Mouse (Mus musculus) lung, postnatal 0 days (tissue): ENCODE results near the gene Cmtm2b.

ENCODE experiments used
- CTCF ChIP-seq: IDR thresholded peaks from 2 replicates; pipeline ENCODE4 v1.5.1; 2016; ENCODE audit warnings: antibody characterized with exemption, mild to moderate bottlenecking
- EP300 ChIP-seq: IDR thresholded peaks from 2 replicates; pipeline ENCODE4 v1.6.1; 2016; ENCODE audit warnings: antibody characterized with exemption, mild to moderate bottlenecking, control low read depth

DNA sequence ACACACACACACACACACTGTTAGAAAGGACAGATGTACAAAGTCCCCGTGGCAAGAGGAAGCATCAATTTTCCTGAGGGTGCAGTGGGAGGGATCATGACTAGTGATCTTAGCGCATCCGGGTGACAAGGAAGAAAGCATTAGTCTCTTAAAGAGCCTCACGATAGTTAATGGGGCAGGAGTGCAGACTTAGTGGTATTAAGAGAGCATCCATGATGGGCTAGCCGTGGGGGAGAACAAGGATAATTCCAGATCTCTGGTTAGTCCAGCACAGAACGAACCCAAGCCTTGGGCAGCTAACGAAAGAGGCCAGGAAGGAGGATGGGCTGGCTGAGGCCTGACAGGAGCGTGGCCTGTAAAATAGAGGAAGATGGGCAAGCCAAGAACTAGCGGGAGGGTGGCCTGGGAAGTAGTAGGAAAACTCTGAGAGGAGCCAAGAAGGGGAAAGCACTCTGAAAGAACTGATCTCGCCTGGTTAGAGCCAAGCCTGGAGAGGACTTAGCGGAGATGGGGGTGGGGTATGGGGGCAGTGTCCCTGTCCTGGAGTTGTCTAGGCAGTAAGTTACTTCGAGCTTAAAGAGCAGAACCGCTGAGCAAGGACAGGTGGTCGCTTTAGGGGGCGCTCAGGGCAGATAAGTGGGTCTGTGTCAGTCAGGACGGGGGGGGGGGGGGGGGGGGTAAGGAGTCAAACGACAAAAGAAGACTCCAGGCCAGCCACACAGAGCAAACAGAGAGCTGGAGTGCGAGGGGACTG is 17.4 kb downstream of the Cmtm2b start, which contains the start of gene Cmtm3:
- TF ChIP-seq CTCF (no peak), EP300 (no peak)
